Comparison of ENCODE assay signal across 17 mouse cellular contexts in genomic region chr3:60281229-60281628, GRCm38 (mm10).
DNase-seq lines count a peak whose midpoint lies in the region.
"Had no signal": no experiment of that assay in that cellular context is flagged by ENCODE, and none has a peak within 500 bp of the region (broad histone marks: within the 10 kb centered on the region; RNA-seq: fewer than 3 reads in every experiment).

No protein-coding gene starts in this region.

- peak; percentile 44 for DNase-seq in heart, adult 11 months
- no peak for DNase-seq in heart, postnatal 4 days
- DNase-seq in 416B (ENCODE audit: low read depth): peak; percentile 20
- DNase-seq in NIH3T3 (ENCODE audit: low read depth): peak; percentile 42
- DNase-seq in left cerebral cortex, postnatal 4 days: no peak
- no peak for DNase-seq in layer of hippocampus, postnatal 25 days (ENCODE audit: extremely low spot score in 1 of 2, low spot score in 1 of 2)
- DNase-seq: adrenal gland, postnatal 10 days; adrenal gland, postnatal 36 days; B cell, adult 2 months; cerebellum, adult 18-20 months; cerebellum, adult 9-10 months; cerebellum, postnatal 14 days; forebrain, postnatal 0 days; gastrocnemius, adult 2 months; gastrocnemius, postnatal 14 days; heart, adult 2 months; heart, postnatal 14 days had no signal

- intact Hi-C loops in left cerebral cortex, postnatal 4 days (cut with DNase I): no loop called here

Comparison
In these comparisons a context has a peak if more than half of its experiments do, and no peak if none do; other contexts are left out.
1. DNase-seq: peak in heart, adult 11 months (single experiment), 416B (single experiment) and NIH3T3 (single experiment); none in heart, postnatal 4 days (single experiment), left cerebral cortex, postnatal 4 days (single experiment) and layer of hippocampus, postnatal 25 days (0 of 2).